Mouse (Mus musculus) hindbrain, embryonic 16.5 days (tissue): ENCODE results near the gene Hist2h3b. TPM values are rescaled to one million over a fixed set of nuclear protein-coding genes. Genes with fewer than 3 reads are reported as not detected.
"Not testable (repeated sequence)": the region's sequence is repeated elsewhere in the genome, so short reads cannot be mapped to it uniquely, and the experiment has no call there.

Experiments
- ATAC-seq: fragments of 200-750 bp; cut with Nextera tagmentation; 2 replicates; pipeline ENCODE4 v1.8.0; 2017; ENCODE audit warnings: moderate TSS enrichment, moderate library complexity
- H3K27ac ChIP-seq: fragments of 300-500 bp; sonication (generic); 2 replicates; pipeline ENCODE4 v1.5.1; 2014; ENCODE audit warnings: low read depth, mild to moderate bottlenecking, control low read depth, low read length, moderate library complexity
- H3K27me3 ChIP-seq: fragments of 300-500 bp; sonication (generic); replicated peaks from 2 replicates; pipeline ENCODE4 v1.6.1; 2014; ENCODE audit warnings: low read length; ENCODE audit not compliant: control insufficient read depth, insufficient read depth
- H3K36me3 ChIP-seq: fragments of 300-500 bp; sonication (generic); 2 replicates; pipeline ENCODE4 v1.6.1; 2014; ENCODE audit warnings: mild to moderate bottlenecking, low read length, moderate library complexity, mixed read lengths; ENCODE audit not compliant: control insufficient read depth, insufficient read depth
- H3K4me1 ChIP-seq: fragments of 300-500 bp; sonication (generic); 2 replicates; pipeline ENCODE4 v1.6.1; 2014; ENCODE audit warnings: low read depth, low read length; ENCODE audit not compliant: control insufficient read depth, insufficient read depth
- H3K4me2 ChIP-seq: fragments of 300-500 bp; sonication (generic); 2 replicates; pipeline ENCODE4 v1.6.1; 2014; ENCODE audit warnings: mild to moderate bottlenecking, low read length, control low read depth, moderate library complexity
- H3K4me3 ChIP-seq: fragments of 300-500 bp; sonication (generic); 2 replicates; pipeline ENCODE4 v1.5.1; 2014; ENCODE audit warnings: mild to moderate bottlenecking, low read length, control low read depth, moderate library complexity
- H3K9ac ChIP-seq: fragments of 300-500 bp; sonication (generic); 2 replicates; pipeline ENCODE4 v1.6.1; 2014; ENCODE audit warnings: low read depth, mild to moderate bottlenecking, control low read depth, low read length, moderate library complexity
- H3K9me3 ChIP-seq: fragments of 300-500 bp; sonication (generic); 2 replicates; pipeline ENCODE4 v1.6.1; 2014; ENCODE audit warnings: mild to moderate bottlenecking, low read length, moderate library complexity; ENCODE audit not compliant: control insufficient read depth
- WGBS: fragments of 180-500 bp; shearing (Covaris S2); extraction: QIAGEN DNeasy Blood & Tissue Kit; methylation state at CpG from one replicate; pipeline ENCODE4 v1.1.7; 2014; 5-methylcytosine and 5-hydroxymethylcytosine counted together
- polyA plus RNA-seq: library from polyadenylated mRNA; unstranded; fragments of >200 nt; fragmentation: Nextera tagmentation; extraction: Ambion mirVana; gene quantifications from 2 replicates; pipeline ENCODE4 v1.2.1, GENCODE M21; 2015

Gene Hist2h3b
- polyA plus RNA-seq, 1 experiment from 2014 or later, result 8.4 TPM

GRCm38 (mm10) chr3:96237904-96238511, 30.4 kb upstream of the Hist2h3b start:
- H3K27ac ChIP-seq, result no peak overlapping the region
- peak overlapping the region; percentile 28 for H3K4me3 ChIP-seq
- no peak for ATAC-seq
- 0% methylated on average over 12 of the region's 12 CpGs for WGBS
- H3K36me3 ChIP-seq, result no peaks in the 10 kb centered on the region
- peak overlapping the region; percentile 46 for H3K4me2 ChIP-seq
- no peaks in the 10 kb centered on the region for H3K9me3 ChIP-seq
- peak overlapping the region; percentile 30 for H3K9ac ChIP-seq
- peaks cover 12% of the 10 kb centered on the region for H3K4me1 ChIP-seq
- no peaks in the 10 kb centered on the region for H3K27me3 ChIP-seq

GRCm38 (mm10) chr3:96238954-96239793, 29.3 kb upstream of the Hist2h3b start, which contains the start of gene Hist2h3c2:
Gene Hist2h3c2 (minus strand): TSS chr3:96239127.
- H3K27me3 ChIP-seq, H3K27ac ChIP-seq, H3K36me3 ChIP-seq, H3K9me3 ChIP-seq: not testable (repeated sequence)
- Histone ChIP-seq H3K4me3 (peak within 1 kb of the TSS; percentile 34), H3K9ac (peak within 1 kb of the TSS; percentile 50), H3K4me1 (peaks cover 13% of the 10 kb centered on the region), H3K4me2 (peak within 1 kb of the TSS; percentile 46)
- ATAC-seq, result peak; percentile 88
- 0% methylated on average over 22 of the region's 68 CpGs for WGBS

- peak within 1 kb of the TSS; percentile 83 for H3K27ac ChIP-seq
- H3K9ac ChIP-seq, result peak within 1 kb of the TSS; percentile 50
- peak; percentile 92 for ATAC-seq
- not testable (repeated sequence) for H3K27me3 ChIP-seq, H3K36me3 ChIP-seq, H3K9me3 ChIP-seq
- peaks cover 19% of the 10 kb centered on the region for H3K4me1 ChIP-seq
- peak within 1 kb of the TSS; percentile 52 for H3K4me2 ChIP-seq
- 5% methylated on average over 20 of the region's 85 CpGs for WGBS
- peak within 1 kb of the TSS; percentile 34 for H3K4me3 ChIP-seq
Measured at GRCm38 (mm10) chr3:96239949-96240798, 28.3 kb upstream of the Hist2h3b start, which contains the start of gene Hist2h2aa2. Gene Hist2h2aa2 (minus strand): TSS chr3:96240276.

- no peaks in the 10 kb centered on the region for H3K36me3 ChIP-seq
- peak overlapping the region; percentile 52 for H3K4me2 ChIP-seq
- no peak for ATAC-seq
- H3K4me1 ChIP-seq, result peaks cover 19% of the 10 kb centered on the region
- H3K27me3 ChIP-seq, result no peaks in the 10 kb centered on the region
- no peaks in the 10 kb centered on the region for H3K9me3 ChIP-seq
- H3K27ac ChIP-seq, result peak overlapping the region; percentile 83
- 77% methylated on average over 9 of the region's 9 CpGs for WGBS
- H3K9ac ChIP-seq, result peak overlapping the region; percentile 45
- H3K4me3 ChIP-seq, result no peak overlapping the region; the same call in 1 of the 2 replicates
Measured at GRCm38 (mm10) chr3:96240799-96241197, 27.7 kb upstream of the Hist2h3b start.

- Histone ChIP-seq H3K27ac (0 out of 2 replicates have a peak overlapping the region, but pooled peaks have one; percentile 23), H3K4me2 (peak overlapping the region; percentile 67), H3K4me3 (no peak overlapping the region), H3K9me3 (no peaks in the 10 kb centered on the region), H3K36me3 (no peaks in the 10 kb centered on the region), H3K27me3 (no peaks in the 10 kb centered on the region), H3K4me1 (peaks cover 14% of the 10 kb centered on the region), H3K9ac (0 out of 2 replicates have a peak overlapping the region, but pooled peaks have one; percentile 8)
- 85% methylated on average over 7 of the region's 7 CpGs for WGBS
- no peak for ATAC-seq
Measured at GRCm38 (mm10) chr3:96243921-96244572, 24.4 kb upstream of the Hist2h3b start.

GRCm38 (mm10) chr3:96245003-96245886, 23.2 kb upstream of the Hist2h3b start, which contains the start of gene Hist2h2aa1:
Gene Hist2h2aa1 (plus strand): TSS chr3:96245497.
- Histone ChIP-seq H3K4me2 (peak within 1 kb of the TSS; percentile 67), H3K4me3 (peak within 1 kb of the TSS; percentile 54), H3K4me1 (peaks cover 14% of the 10 kb centered on the region), H3K27ac (peak within 1 kb of the TSS; percentile 96), H3K9ac (peak within 1 kb of the TSS; percentile 79)
- H3K9me3 ChIP-seq, H3K27me3 ChIP-seq, H3K36me3 ChIP-seq: not testable (repeated sequence)
- peak; percentile 93 for ATAC-seq
- WGBS, result 0% methylated on average over 18 of the region's 88 CpGs

GRCm38 (mm10) chr3:96246018-96246417, 22.4 kb upstream of the Hist2h3b start:
- H3K36me3 ChIP-seq, H3K9ac ChIP-seq, ATAC-seq, H3K9me3 ChIP-seq, H3K27ac ChIP-seq, H3K27me3 ChIP-seq: not testable (repeated sequence)
- peak overlapping the region; percentile 32 for H3K4me3 ChIP-seq
- H3K4me1 ChIP-seq, result peaks cover 11% of the 10 kb centered on the region
- peak overlapping the region; percentile 42 for H3K4me2 ChIP-seq
- WGBS, result 0% methylated on average over 5 of the region's 21 CpGs

- peak; percentile 92 for ATAC-seq
- Histone ChIP-seq H3K4me3 (peak within 1 kb of the TSS; percentile 32), H3K4me1 (peaks cover 11% of the 10 kb centered on the region), H3K9ac (peak within 1 kb of the TSS; percentile 27; the same call in 1 of the 2 replicates), H3K4me2 (peak within 1 kb of the TSS; percentile 49)
- H3K27me3 ChIP-seq, H3K9me3 ChIP-seq, H3K36me3 ChIP-seq, H3K27ac ChIP-seq: not testable (repeated sequence)
- 0% methylated on average over 4 of the region's 47 CpGs for WGBS
Measured at GRCm38 (mm10) chr3:96246427-96246856, 22.0 kb upstream of the Hist2h3b start, which contains the start of gene Hist2h3c1. Gene Hist2h3c1 (plus strand): TSS chr3:96246685.
